Mouse (Mus musculus): ENCODE results near the gene Krt222.
A peak's percentile ranks its signal among the peaks of the same experiment; 100 is the strongest.

Krt222 gene

GRCm38 (mm10) chr11:99238468-99238867 is 5.4 kb downstream of the Krt222 start:
- DNase-seq (ENCODE audit: low spot score in 2 of 2): no peak

GRCm38 (mm10) chr11:99231049-99231816 is 12.7 kb downstream of the Krt222 start:
- peak in 1 of 2 experiments; percentile 16 for DNase-seq (ENCODE audit: low spot score in 2 of 2)

GRCm38 (mm10) chr11:99230261-99231048 is 13.4 kb downstream of the Krt222 start, which contains the start of gene Smarce1:
Smarce1 (minus strand) TSS chr11:99231017.
- DNase-seq (ENCODE audit: low spot score in 2 of 2): peak; percentile 70 to 77

GRCm38 (mm10) chr11:99229641-99230260 is 14.1 kb downstream of the Krt222 start:
- no peak for DNase-seq (ENCODE audit: low spot score in 2 of 2)

GRCm38 (mm10) chr11:99226298-99226697 is 17.6 kb downstream of the Krt222 start:
- DNase-seq (ENCODE audit: low spot score in 2 of 2): no peak

- no peak for DNase-seq (ENCODE audit: low spot score in 2 of 2)
Measured at GRCm38 (mm10) chr11:99223310-99223709, 20.6 kb downstream of the Krt222 start.

GRCm38 (mm10) chr11:99221811-99222210 is 22.1 kb downstream of the Krt222 start:
- DNase-seq (ENCODE audit: low spot score in 2 of 2): no peak

- DNase-seq (ENCODE audit: low spot score in 2 of 2): no peak
Measured at GRCm38 (mm10) chr11:99217248-99217986, 26.5 kb downstream of the Krt222 start.

- peak; percentile 42 to 50 for DNase-seq (ENCODE audit: low spot score in 2 of 2)
Measured at GRCm38 (mm10) chr11:99216181-99216580, 27.7 kb downstream of the Krt222 start.

GRCm38 (mm10) chr11:99212693-99213092 is 31.2 kb downstream of the Krt222 start:
- DNase-seq (ENCODE audit: low spot score in 2 of 2): no peak

- no peak for DNase-seq (ENCODE audit: low spot score in 2 of 2)
Measured at GRCm38 (mm10) chr11:99211964-99212363, 31.9 kb downstream of the Krt222 start.

GRCm38 (mm10) chr11:99208105-99208669 is 35.7 kb downstream of the Krt222 start:
- peak; percentile 15 to 35 for DNase-seq (ENCODE audit: low spot score in 2 of 2)

GRCm38 (mm10) chr11:99207449-99207848 is 36.4 kb downstream of the Krt222 start:
- no peak for DNase-seq (ENCODE audit: low spot score in 2 of 2)

- DNase-seq (ENCODE audit: low spot score in 2 of 2): no peak
Measured at GRCm38 (mm10) chr11:99206954-99207353, 36.9 kb downstream of the Krt222 start.

GRCm38 (mm10) chr11:99189154-99189582 is 54.7 kb downstream of the Krt222 start:
- DNase-seq (ENCODE audit: low spot score in 2 of 2): peak; percentile 20 to 39

- DNase-seq (ENCODE audit: low spot score in 2 of 2): no peak
Measured at GRCm38 (mm10) chr11:99187348-99187747, 56.5 kb downstream of the Krt222 start.

- DNase-seq (ENCODE audit: low spot score in 2 of 2): no peak
Measured at GRCm38 (mm10) chr11:99186836-99187235, 57.0 kb downstream of the Krt222 start.
